1 mouse cellular context compared by ENCODE assay signal in the genomic region with DNA sequence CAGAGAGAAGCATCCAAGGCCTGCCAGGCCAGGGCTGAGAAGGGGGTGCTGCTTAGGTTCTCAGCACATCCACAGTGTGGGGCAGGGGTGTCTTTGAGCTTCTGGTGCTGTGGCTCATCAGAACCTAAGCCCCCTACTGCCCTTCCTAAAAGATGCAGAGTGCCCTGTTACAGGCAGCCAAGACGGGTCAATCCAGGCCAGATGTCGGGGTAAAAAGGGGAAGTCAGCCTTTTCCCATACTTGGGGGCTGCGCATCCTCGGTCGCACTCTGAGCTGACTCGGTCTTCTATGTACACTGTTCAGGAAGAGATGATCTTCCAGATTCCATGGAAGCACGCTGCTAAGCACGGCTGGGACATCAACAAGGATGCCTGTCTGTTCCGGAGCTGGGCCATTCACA.
TF ChIP-seq lines count a peak whose summit lies in the region.

No protein-coding gene starts in this region.

TF ChIP-seq in CH12.LX, 34 proteins besides CTCF, POLR2A, EP300 and RAD21:
- TF ChIP-seq NRF1 (IDR thresholded peaks at IDR 0.05; ENCODE audit: low read depth, low read length): peak; percentile 47; the same call in 1 of the 2 replicates
- no peak for TF ChIP-seq MAZ (IDR thresholded peaks at IDR 0.05; ENCODE audit: low read depth, low read length)
- TF ChIP-seq IRF4 (IDR thresholded peaks at IDR 0.05; ENCODE audit: low read depth, low read length): peak; percentile 16; the same call in 1 of the 2 replicates
- TF ChIP-seq SMC3 (IDR thresholded peaks at IDR 0.05; ENCODE audit: low read depth, low read length): peak; percentile 9; the same call in 1 of the 2 replicates
